Mouse (Mus musculus): ENCODE measurements around the gene Gm26727.
"Not testable (repeated sequence)": the region's sequence is repeated elsewhere in the genome, so short reads cannot be mapped to it uniquely, and the experiment has no call there.

Gm26727 gene

GRCm38 (mm10) chr2:67433081-67433480 lies at the start of gene Gm26727:
Gm26727 (minus strand) TSS chr2:67433181.
- no peak for DNase-seq

GRCm38 (mm10) chr2:67481051-67481450 lies 48.1 kb upstream of the Gm26727 start:
- no peak for DNase-seq

- DNase-seq = no peak
These were observed 44.8 kb upstream of the Gm26727 start for GRCm38 (mm10) chr2:67477753-67478152.

GRCm38 (mm10) chr2:67470030-67470429 lies 37.0 kb upstream of the Gm26727 start:
- not testable (repeated sequence) for DNase-seq

- no peak for DNase-seq
These were observed 34.1 kb upstream of the Gm26727 start for GRCm38 (mm10) chr2:67467036-67467435.

- no peak for DNase-seq
These were observed 27.9 kb upstream of the Gm26727 start for GRCm38 (mm10) chr2:67460857-67461256.

- no peak for DNase-seq
These were observed 14.2 kb upstream of the Gm26727 start for GRCm38 (mm10) chr2:67447206-67447605.

GRCm38 (mm10) chr2:67446772-67447171 lies 13.8 kb upstream of the Gm26727 start:
- no peak for DNase-seq

- DNase-seq = no peak
These were observed 12.8 kb upstream of the Gm26727 start, which contains the start of gene Xirp2 for GRCm38 (mm10) chr2:67445780-67446179. Xirp2 (plus strand) TSS chr2:67446002.

- no peak for DNase-seq
These were observed 5.3 kb upstream of the Gm26727 start for GRCm38 (mm10) chr2:67438309-67438708.

- no peak for DNase-seq
These were observed 10.2 kb downstream of the Gm26727 start for GRCm38 (mm10) chr2:67422799-67423198.

GRCm38 (mm10) chr2:67420853-67421252 lies 12.1 kb downstream of the Gm26727 start:
- DNase-seq = no peak

- DNase-seq = not testable (repeated sequence)
These were observed 19.6 kb downstream of the Gm26727 start, which contains the start of gene Gm21830 for GRCm38 (mm10) chr2:67413425-67413824. Gm21830 (plus strand) TSS chr2:67413725.

Data from thymus, postnatal 25 days (tissue).